Mouse (Mus musculus) neural tube, embryonic 15.5 days (tissue): ENCODE measurements around the gene Obscn. TPM values are rescaled to one million over a fixed set of nuclear protein-coding genes. Genes with fewer than 3 reads are reported as not detected.

Experiments
- ATAC-seq: fragments of 200-750 bp; cut with Nextera tagmentation; 2 replicates; pipeline ENCODE4 v1.8.0; 2017; ENCODE audit warnings: mild to moderate bottlenecking, moderate TSS enrichment, moderate library complexity; ENCODE audit not compliant: low FRiP score
- H3K27ac ChIP-seq: fragments of 300-500 bp; sonication (generic); replicated peaks from 2 replicates; pipeline ENCODE4 v1.5.1; 2015; ENCODE audit warnings: mild to moderate bottlenecking, inconsistent platforms
- H3K27me3 ChIP-seq: fragments of 300-500 bp; sonication (generic); replicated peaks from 2 replicates; pipeline ENCODE4 v1.6.1; 2015; ENCODE audit warnings: inconsistent platforms
- H3K36me3 ChIP-seq: fragments of 300-500 bp; sonication (generic); 2 replicates; pipeline ENCODE4 v1.6.1; 2015; ENCODE audit warnings: inconsistent platforms
- H3K4me1 ChIP-seq: fragments of 300-500 bp; sonication (generic); 2 replicates; pipeline ENCODE4 v1.6.1; 2015; ENCODE audit warnings: inconsistent platforms
- H3K4me2 ChIP-seq: fragments of 300-500 bp; sonication (generic); 2 replicates; pipeline ENCODE4 v1.6.1; 2015; ENCODE audit warnings: inconsistent platforms, mild to moderate bottlenecking, moderate library complexity
- H3K4me3 ChIP-seq: fragments of 300-500 bp; sonication (generic); replicated peaks from 2 replicates; pipeline ENCODE4 v1.5.1; 2015; ENCODE audit warnings: mild to moderate bottlenecking, inconsistent platforms
- H3K9ac ChIP-seq: fragments of 300-500 bp; sonication (generic); replicated peaks from 2 replicates; pipeline ENCODE4 v1.6.1; 2015; ENCODE audit warnings: mild to moderate bottlenecking, inconsistent platforms
- H3K9me3 ChIP-seq: fragments of 300-500 bp; sonication (generic); replicated peaks from 2 replicates; pipeline ENCODE4 v1.6.1; 2016; ENCODE audit warnings: inconsistent platforms
- WGBS: fragments of 180-500 bp; shearing (Covaris S2); methylation state at CpG from one replicate; pipeline ENCODE4 v1.1.7; 2015; ENCODE audit warnings: mixed read lengths; 5-methylcytosine and 5-hydroxymethylcytosine counted together
- polyA plus RNA-seq: library from polyadenylated mRNA; unstranded; fragments of >200 nt; fragmentation: Nextera tagmentation; extraction: Ambion mirVana; gene quantifications from 2 replicates; pipeline ENCODE4 v1.2.1, GENCODE M21; 2015

The Obscn gene
- polyA plus RNA-seq, 1 experiment from 2014 or later = 0.91 TPM

GRCm38 (mm10) chr11:59163255-59164236 is 27.3 kb upstream of the Obscn start, which contains the start of gene Iba57:
Gene Iba57 (minus strand): TSS chr11:59163739.
- H3K4me1 ChIP-seq = peaks cover 20% of the 10 kb centered on the region
- H3K9me3 ChIP-seq = no peaks in the 10 kb centered on the region
- ATAC-seq = peak; percentile 98
- H3K27ac ChIP-seq = peak within 1 kb of the TSS; percentile 99
- no peaks in the 10 kb centered on the region for H3K27me3 ChIP-seq
- H3K4me2 ChIP-seq = peak within 1 kb of the TSS; percentile 69
- H3K9ac ChIP-seq = peak within 1 kb of the TSS; percentile 81
- WGBS = 3% methylated on average over 65 of the region's 68 CpGs
- peaks cover 4% of the 10 kb centered on the region; the same call in 1 of the 2 replicates for H3K36me3 ChIP-seq
- peak within 1 kb of the TSS; percentile 67 for H3K4me3 ChIP-seq

GRCm38 (mm10) chr11:59162443-59163254 is 26.4 kb upstream of the Obscn start:
- Histone ChIP-seq H3K27ac (peak overlapping the region; percentile 99), H3K27me3 (no peaks in the 10 kb centered on the region), H3K9me3 (no peaks in the 10 kb centered on the region), H3K9ac (peak overlapping the region; percentile 48), H3K4me1 (peaks cover 20% of the 10 kb centered on the region), H3K36me3 (peaks cover 12% of the 10 kb centered on the region; the same call in 1 of the 2 replicates), H3K4me3 (peak overlapping the region; percentile 67), H3K4me2 (peak overlapping the region; percentile 69)
- ATAC-seq = peak; percentile 32
- 65% methylated on average over 9 of the region's 9 CpGs for WGBS

GRCm38 (mm10) chr11:59161398-59161797 is 25.2 kb upstream of the Obscn start:
- no peak overlapping the region for H3K4me2 ChIP-seq
- H3K4me1 ChIP-seq = peaks cover 20% of the 10 kb centered on the region
- no peak overlapping the region for H3K4me3 ChIP-seq
- 81% methylated on average over 5 of the region's 5 CpGs for WGBS
- H3K27ac ChIP-seq = no peak overlapping the region
- peaks cover 18% of the 10 kb centered on the region; the same call in 1 of the 2 replicates for H3K36me3 ChIP-seq
- no peak for ATAC-seq
- H3K9ac ChIP-seq = no peak overlapping the region
- no peaks in the 10 kb centered on the region for H3K9me3 ChIP-seq
- H3K27me3 ChIP-seq = no peaks in the 10 kb centered on the region

GRCm38 (mm10) chr11:59159558-59159957 is 23.4 kb upstream of the Obscn start:
- no peaks in the 10 kb centered on the region for H3K27me3 ChIP-seq
- peaks cover 20% of the 10 kb centered on the region for H3K4me1 ChIP-seq
- no peaks in the 10 kb centered on the region for H3K9me3 ChIP-seq
- H3K4me3 ChIP-seq = no peak overlapping the region
- no peak overlapping the region for H3K4me2 ChIP-seq
- H3K36me3 ChIP-seq = peaks cover 25% of the 10 kb centered on the region; the same call in 1 of the 2 replicates
- no peak overlapping the region for H3K27ac ChIP-seq
- 92% methylated on average over 4 of the region's 4 CpGs for WGBS
- ATAC-seq = no peak
- H3K9ac ChIP-seq = 0 out of 2 replicates have a peak overlapping the region, but pooled peaks have one; percentile 7

- no peaks in the 10 kb centered on the region for H3K27me3 ChIP-seq
- H3K4me1 ChIP-seq = peaks cover 16% of the 10 kb centered on the region
- H3K9ac ChIP-seq = no peak overlapping the region
- no peak overlapping the region for H3K4me2 ChIP-seq
- ATAC-seq = no peak
- H3K4me3 ChIP-seq = no peak overlapping the region
- H3K9me3 ChIP-seq = no peaks in the 10 kb centered on the region
- H3K27ac ChIP-seq = no peak overlapping the region
- H3K36me3 ChIP-seq = peaks cover 25% of the 10 kb centered on the region; the same call in 1 of the 2 replicates
- WGBS = 94% methylated on average over 13 of the region's 13 CpGs
Observed at GRCm38 (mm10) chr11:59159099-59159498, 22.9 kb upstream of the Obscn start.

- H3K9ac ChIP-seq = no peak overlapping the region
- ATAC-seq = no peak
- H3K4me3 ChIP-seq = no peak overlapping the region
- H3K27me3 ChIP-seq = no peaks in the 10 kb centered on the region
- no peak overlapping the region for H3K27ac ChIP-seq
- no peaks in the 10 kb centered on the region for H3K9me3 ChIP-seq
- no peak overlapping the region for H3K4me2 ChIP-seq
- H3K4me1 ChIP-seq = no peaks in the 10 kb centered on the region
- 89% methylated on average over 5 of the region's 5 CpGs for WGBS
- peaks cover 25% of the 10 kb centered on the region; the same call in 1 of the 2 replicates for H3K36me3 ChIP-seq
Observed at GRCm38 (mm10) chr11:59155900-59156299, 19.7 kb upstream of the Obscn start.

GRCm38 (mm10) chr11:59154220-59154619 is 18.0 kb upstream of the Obscn start:
- no peaks in the 10 kb centered on the region for H3K9me3 ChIP-seq
- H3K27ac ChIP-seq = no peak overlapping the region
- no peak for ATAC-seq
- no peak overlapping the region for H3K4me3 ChIP-seq
- H3K27me3 ChIP-seq = no peaks in the 10 kb centered on the region
- no peak overlapping the region for H3K4me2 ChIP-seq
- H3K36me3 ChIP-seq = peaks cover 25% of the 10 kb centered on the region; the same call in 1 of the 2 replicates
- no peak overlapping the region for H3K9ac ChIP-seq
- WGBS = 92% methylated on average over 7 of the region's 7 CpGs
- H3K4me1 ChIP-seq = no peaks in the 10 kb centered on the region

GRCm38 (mm10) chr11:59151729-59152128 is 15.5 kb upstream of the Obscn start:
- H3K36me3 ChIP-seq = peaks cover 7% of the 10 kb centered on the region; the same call in 1 of the 2 replicates
- H3K4me2 ChIP-seq = no peak overlapping the region
- no peaks in the 10 kb centered on the region for H3K4me1 ChIP-seq
- H3K9ac ChIP-seq = no peak overlapping the region
- 16% methylated on average over 3 of the region's 3 CpGs for WGBS
- no peaks in the 10 kb centered on the region for H3K9me3 ChIP-seq
- no peaks in the 10 kb centered on the region for H3K27me3 ChIP-seq
- ATAC-seq = no peak
- no peak overlapping the region for H3K4me3 ChIP-seq
- H3K27ac ChIP-seq = no peak overlapping the region

- Histone ChIP-seq H3K27ac (no peak overlapping the region), H3K36me3 (no peaks in the 10 kb centered on the region), H3K27me3 (no peaks in the 10 kb centered on the region), H3K4me1 (no peaks in the 10 kb centered on the region), H3K9me3 (no peaks in the 10 kb centered on the region), H3K4me3 (no peak overlapping the region), H3K9ac (no peak overlapping the region), H3K4me2 (no peak overlapping the region)
- WGBS = 60% methylated on average over 3 of the region's 3 CpGs
- ATAC-seq = no peak
Observed at GRCm38 (mm10) chr11:59149302-59149701, 13.1 kb upstream of the Obscn start.

GRCm38 (mm10) chr11:59142962-59143361 is 6.8 kb upstream of the Obscn start:
- Histone ChIP-seq H3K27me3 (peaks cover 6% of the 10 kb centered on the region), H3K9ac (no peak overlapping the region), H3K4me3 (no peak overlapping the region), H3K36me3 (no peaks in the 10 kb centered on the region), H3K4me2 (no peak overlapping the region), H3K4me1 (no peaks in the 10 kb centered on the region), H3K27ac (no peak overlapping the region), H3K9me3 (no peaks in the 10 kb centered on the region)
- 78% methylated on average over 5 of the region's 5 CpGs for WGBS
- ATAC-seq = no peak

- no peaks in the 10 kb centered on the region for H3K4me1 ChIP-seq
- ATAC-seq = no peak
- no peaks in the 10 kb centered on the region for H3K9me3 ChIP-seq
- no peaks in the 10 kb centered on the region for H3K36me3 ChIP-seq
- H3K4me2 ChIP-seq = peak overlapping the region; percentile 40
- peaks cover 17% of the 10 kb centered on the region for H3K27me3 ChIP-seq
- WGBS = 10% methylated on average over 13 of the region's 14 CpGs
- no peak overlapping the region for H3K27ac ChIP-seq
- H3K9ac ChIP-seq = no peak overlapping the region
- H3K4me3 ChIP-seq = no peak overlapping the region
Observed at GRCm38 (mm10) chr11:59141772-59142370, 5.7 kb upstream of the Obscn start.
